Mouse (Mus musculus) ES-E14 (cell line): ENCODE data around the gene Olfr1272. TPM values are rescaled to one million over a fixed set of nuclear protein-coding genes. Genes with fewer than 3 reads are reported as not detected.
"Not testable (repeated sequence)": the region's sequence is repeated elsewhere in the genome, so short reads cannot be mapped to it uniquely, and the experiment has no call there.

ENCODE experiments used
- DNase-seq: peaks from one replicate; pipeline ENCODE4 v3.0.0-alpha.2; 2013; ENCODE audit warnings: low read depth, low spot score
- H3K27ac ChIP-seq: 2 replicates; pipeline ENCODE4 v1.5.1; 2012; ENCODE audit warnings: low read depth, mild to moderate bottlenecking, low read length, moderate library complexity, mixed read lengths; ENCODE audit not compliant: poor library complexity, insufficient read depth, severe bottlenecking
- H3K36me3 ChIP-seq: 2 replicates; pipeline ENCODE4 v1.6.1; 2012; ENCODE audit warnings: mild to moderate bottlenecking, low read length, moderate library complexity, mixed read lengths; ENCODE audit not compliant: control insufficient read depth, poor library complexity, insufficient read depth, severe bottlenecking
- H3K4me1 ChIP-seq, 2 experiments: fragments of 150-350 bp in 1 of 2; sonication (generic) in 1 of 2; 2 replicates each; pipeline ENCODE4 v1.6.1; 2012; ENCODE audit warnings: low read length in 2 of 2, mild to moderate bottlenecking in 1 of 2, mixed read lengths in 1 of 2; ENCODE audit not compliant: control insufficient read depth in 2 of 2, insufficient read depth in 2 of 2, poor library complexity in 1 of 2
- H3K4me3 ChIP-seq, 2 experiments: fragments of 150-350 bp in 1 of 2; sonication (generic) in 1 of 2; 2 replicates each; pipeline ENCODE4 v1.5.1; 2012; ENCODE audit warnings: low read length in 2 of 2, low read depth in 1 of 2, mild to moderate bottlenecking in 1 of 2, mixed read lengths in 1 of 2; ENCODE audit not compliant: insufficient read depth in 1 of 2, poor library complexity in 1 of 2, severe bottlenecking in 1 of 2
- H3K9ac ChIP-seq: 2 replicates; pipeline ENCODE4 v1.6.1; 2012; ENCODE audit warnings: low read depth, mild to moderate bottlenecking, low read length, mixed read lengths; ENCODE audit not compliant: poor library complexity, insufficient read depth, severe bottlenecking
- H3K9me3 ChIP-seq: fragments of 150-350 bp; sonication (generic); 2 replicates; pipeline ENCODE4 v1.6.1; 2012; ENCODE audit warnings: low read depth, mild to moderate bottlenecking, low read length; ENCODE audit not compliant: control insufficient read depth, insufficient read depth
- CHD2 ChIP-seq: IDR thresholded peaks from 2 replicates; pipeline ENCODE4 v1.6.1; 2014; ENCODE audit warnings: mild to moderate bottlenecking, low read depth, low read length, inconsistent platforms
- HCFC1 ChIP-seq: IDR thresholded peaks from 2 replicates; pipeline ENCODE4 v1.6.1; 2012; ENCODE audit warnings: low read length, inconsistent platforms, borderline replicate concordance; ENCODE audit not compliant: insufficient read depth
- MAFK ChIP-seq: IDR thresholded peaks from 2 replicates; pipeline ENCODE4 v1.6.1; 2014; ENCODE audit warnings: mild to moderate bottlenecking, low read depth, low read length, inconsistent platforms; ENCODE audit not compliant: insufficient read depth
- ZC3H11A ChIP-seq: IDR thresholded peaks from 2 replicates; pipeline ENCODE4 v1.6.1; 2012; ENCODE audit warnings: low read depth, mild to moderate bottlenecking, inconsistent platforms, low read length, borderline replicate concordance
- ZNF384 ChIP-seq: IDR thresholded peaks from 2 replicates; pipeline ENCODE4 v1.6.1; 2012; ENCODE audit warnings: low read depth, low read length, inconsistent platforms
- in situ Hi-C, 2 experiments: fragments of 600-800 bp; cut with MboI; formaldehyde crosslinking; loops; one replicate each; pipeline ENCODE4 v1.15.1; 2025; ENCODE audit warnings: low sequenced_read_pairs in 2 of 2, inconsistent platforms in 1 of 2; ENCODE audit not compliant: unreplicated experiment in 2 of 2
- total RNA-seq: library from RNA; depleted of rRNA; stranded (reverse); fragments of 300-350 nt; gene quantifications from 2 replicates; pipeline ENCODE4 v1.2.3, GENCODE M21; 2012; rRNA removed

The Olfr1272 gene
- total RNA-seq: not detected in 2 replicates

DNA sequence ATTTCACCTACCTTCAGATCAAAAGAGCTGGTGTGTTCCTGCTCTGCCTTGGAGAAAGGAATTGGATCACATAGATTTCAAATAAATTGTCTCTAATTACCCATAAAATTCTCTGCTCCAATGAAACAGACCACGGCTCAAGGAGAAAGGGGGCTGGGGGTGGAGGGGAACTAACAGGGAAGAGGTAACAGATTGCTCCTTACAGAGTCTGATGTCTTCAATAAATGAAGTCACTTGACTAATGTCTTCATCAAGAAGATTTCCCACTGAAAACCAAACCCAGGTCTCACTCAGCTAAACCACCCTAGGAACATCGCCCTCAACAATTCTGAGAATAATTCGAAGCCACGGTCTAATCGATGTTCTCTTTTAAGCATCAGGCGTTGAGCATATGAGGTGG is at the start of gene Olfr1272:
Gene Olfr1272, minus strand, starts transcription at position 101 of the 400 bp plus-strand sequence.
- in situ Hi-C loops: no loop called here
- no peak within 1 kb of the TSS for H3K4me3 ChIP-seq
- H3K9ac ChIP-seq: no peak within 1 kb of the TSS
- TF ChIP-seq CHD2 (no peak), HCFC1 (no peak)
- no peaks in the 10 kb centered on the region for H3K36me3 ChIP-seq
- H3K4me1 ChIP-seq: no peaks in the 10 kb centered on the region
- no peak within 1 kb of the TSS for H3K27ac ChIP-seq
- DNase-seq: no peak
- H3K9me3 ChIP-seq: no peaks in the 10 kb centered on the region

DNA sequence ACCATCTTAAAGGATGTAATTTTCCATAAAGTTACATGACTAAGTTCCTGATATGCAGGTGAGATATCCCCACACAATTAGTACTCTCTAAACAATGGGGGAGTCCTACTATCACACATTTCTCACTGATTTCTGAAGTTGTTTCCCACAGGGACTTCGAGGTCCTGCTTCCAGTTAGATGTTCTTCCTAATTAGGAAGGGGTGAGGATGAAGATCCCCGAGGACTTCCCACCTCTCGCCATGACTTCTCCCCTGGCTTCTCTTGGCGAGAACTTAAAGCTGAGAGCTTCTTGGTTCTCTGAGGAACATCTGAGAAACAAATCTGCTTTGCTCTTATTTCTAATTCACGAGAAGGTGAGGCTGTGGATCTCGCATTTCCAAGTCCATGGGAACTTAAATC is 29.3 kb upstream of the Olfr1272 start, which contains the start of gene Gm13769:
Gene Gm13769, plus strand, starts transcription at position 301 of the 400 bp plus-strand sequence.
- H3K27ac ChIP-seq, H3K9me3 ChIP-seq, H3K4me3 ChIP-seq, H3K4me1 ChIP-seq, DNase-seq, in situ Hi-C loops, H3K36me3 ChIP-seq, H3K9ac ChIP-seq: not testable (repeated sequence)

DNA sequence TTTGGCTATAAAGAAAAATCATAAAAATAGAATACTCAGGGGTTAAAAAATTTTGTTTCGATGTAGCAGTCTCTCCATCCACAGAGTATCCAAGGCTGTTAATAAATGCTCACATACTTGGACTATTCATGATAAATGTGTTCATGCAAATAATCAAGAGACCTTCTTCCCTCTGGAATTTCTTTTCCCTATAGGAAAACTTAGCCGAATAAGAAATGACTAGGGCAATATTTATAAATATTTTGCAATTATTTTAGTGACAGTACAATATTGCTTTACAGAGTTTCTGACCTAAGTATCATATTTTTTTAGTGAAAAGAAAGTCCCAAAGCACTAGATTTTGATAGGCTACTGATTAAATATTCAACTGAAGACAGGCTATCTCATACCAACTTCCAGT is 21.7 kb downstream of the Olfr1272 start, which contains the start of gene Olfr1271:
Gene Olfr1271, minus strand, starts transcription at position 101 of the 400 bp plus-strand sequence.
- no peak within 1 kb of the TSS for H3K27ac ChIP-seq
- H3K9me3 ChIP-seq: no peaks in the 10 kb centered on the region
- no peak within 1 kb of the TSS for H3K4me3 ChIP-seq
- no peak for DNase-seq
- no peaks in the 10 kb centered on the region for H3K4me1 ChIP-seq
- TF ChIP-seq CHD2 (no peak), ZNF384 (no peak), ZC3H11A (no peak), HCFC1 (no peak), MAFK (no peak)
- in situ Hi-C loops: no loop called here
- H3K36me3 ChIP-seq: no peaks in the 10 kb centered on the region
- H3K9ac ChIP-seq: no peak within 1 kb of the TSS

DNA sequence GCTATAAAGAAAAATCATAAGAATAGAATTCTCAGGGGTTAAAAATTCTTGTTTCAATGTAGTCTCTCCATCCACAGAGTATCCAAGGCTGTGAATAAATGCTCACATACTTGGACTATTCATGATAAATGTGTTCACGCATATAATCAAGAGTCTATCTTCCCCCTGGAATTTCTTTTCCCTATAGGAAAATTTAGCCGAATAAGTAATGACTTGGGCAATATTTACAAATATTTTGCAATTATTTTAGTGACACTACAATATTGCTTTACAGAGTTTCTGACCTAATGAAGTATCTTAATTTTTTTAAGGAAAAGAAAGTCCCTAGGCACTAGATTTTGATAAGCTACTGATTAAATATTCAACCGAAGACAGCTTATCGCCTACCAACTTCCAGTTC is 35.1 kb downstream of the Olfr1272 start, which contains the start of gene Olfr142:
Gene Olfr142, minus strand, starts transcription at position 101 of the 400 bp plus-strand sequence.
- TF ChIP-seq CHD2 (no peak), ZNF384 (no peak)
- DNase-seq: no peak
- in situ Hi-C loops: no loop called here
- Histone ChIP-seq H3K4me3 (no peak within 1 kb of the TSS), H3K36me3 (no peaks in the 10 kb centered on the region), H3K9ac (no peak within 1 kb of the TSS), H3K4me1 (no peaks in the 10 kb centered on the region), H3K9me3 (no peaks in the 10 kb centered on the region), H3K27ac (no peak within 1 kb of the TSS)

Other genes starting within 250 kb of the Olfr1272 start
- not detected in 2 replicates for gene Olfr140, start 229.2 kb downstream of the Olfr1272 start, total RNA-seq
- gene Olfr1269, start 171.4 kb downstream of the Olfr1272 start, total RNA-seq: not detected in 2 replicates
- not detected in 2 replicates for gene Olfr32, start 150.5 kb downstream of the Olfr1272 start, total RNA-seq
- gene Olfr1270, start 139.8 kb downstream of the Olfr1272 start, total RNA-seq: not detected in 2 replicates
- 0.13 TPM in 1 of 2 replicates, not detected in the other for gene Olfr1506, start 68.3 kb downstream of the Olfr1272 start, total RNA-seq
- gene Olfr142, start 35.2 kb downstream of the Olfr1272 start, total RNA-seq: not detected in 2 replicates
- not detected in 2 replicates for gene Olfr1271, start 21.8 kb downstream of the Olfr1272 start, total RNA-seq
- 0.11 TPM in 1 of 2 replicates, not detected in the other for gene Gm13769, start 29.4 kb upstream of the Olfr1272 start, total RNA-seq
- gene Olfr1274-ps, start 105.8 kb upstream of the Olfr1272 start, total RNA-seq: not detected in 2 replicates